Mouse (Mus musculus) stomach, embryonic 14.5 days (tissue): ENCODE measurements around the gene Mon2. TPM values are rescaled to one million over a fixed set of nuclear protein-coding genes. Genes with fewer than 3 reads are reported as not detected.
"Not testable (repeated sequence)": the region's sequence is repeated elsewhere in the genome, so short reads cannot be mapped to it uniquely, and the experiment has no call there.

Experiments used
- ATAC-seq: fragments of 200-750 bp; cut with Nextera tagmentation; 2 replicates; pipeline ENCODE4 v1.8.0; 2017; ENCODE audit warnings: low read depth, moderate TSS enrichment; ENCODE audit not compliant: insufficient number of reproducible peaks, insufficient read depth, low FRiP score
- H3K27ac ChIP-seq: fragments of 300-500 bp; sonication (generic); 2 replicates; pipeline ENCODE4 v1.5.1; 2014; ENCODE audit warnings: mild to moderate bottlenecking, low read length, moderate library complexity, mixed read lengths
- H3K27me3 ChIP-seq: fragments of 300-500 bp; sonication (generic); 2 replicates; pipeline ENCODE4 v1.6.1; 2014; ENCODE audit warnings: low read length, control low read depth, mixed read lengths; ENCODE audit not compliant: control insufficient read depth, insufficient read depth
- H3K36me3 ChIP-seq: fragments of 300-500 bp; sonication (generic); 2 replicates; pipeline ENCODE4 v1.6.1; 2014; ENCODE audit warnings: mild to moderate bottlenecking, control low read depth, low read length, moderate library complexity, mixed read lengths; ENCODE audit not compliant: control insufficient read depth, insufficient read depth
- H3K4me1 ChIP-seq: fragments of 300-500 bp; sonication (generic); 2 replicates; pipeline ENCODE4 v1.6.1; 2014; ENCODE audit warnings: low read length, control low read depth, mixed read lengths; ENCODE audit not compliant: control insufficient read depth, insufficient read depth
- H3K4me2 ChIP-seq: fragments of 300-500 bp; sonication (generic); replicated peaks from 2 replicates; pipeline ENCODE4 v1.6.1; 2014; ENCODE audit warnings: low read depth, low read length, control low read depth
- H3K4me3 ChIP-seq: fragments of 300-500 bp; sonication (generic); 2 replicates; pipeline ENCODE4 v1.5.1; 2014; ENCODE audit warnings: low read depth, low read length, control low read depth
- H3K9ac ChIP-seq: fragments of 300-500 bp; sonication (generic); replicated peaks from 2 replicates; pipeline ENCODE4 v1.6.1; 2014; ENCODE audit warnings: low read depth, mild to moderate bottlenecking, control low read depth, low read length, moderate library complexity, mixed read lengths
- H3K9me3 ChIP-seq: fragments of 300-500 bp; sonication (generic); 2 replicates; pipeline ENCODE4 v1.6.1; 2016; ENCODE audit warnings: low read depth, low read length, control low read depth; ENCODE audit not compliant: control insufficient read depth
- WGBS: fragments of 180-500 bp; shearing (Covaris S2); extraction: QIAGEN DNeasy Blood & Tissue Kit; methylation state at CpG from one replicate; pipeline ENCODE4 v1.1.7; 2014; 5-methylcytosine and 5-hydroxymethylcytosine counted together
- polyA plus RNA-seq: library from polyadenylated mRNA; unstranded; fragments of >200 nt; fragmentation: Nextera tagmentation; extraction: Ambion mirVana; gene quantifications from 2 replicates; pipeline ENCODE4 v1.2.1, GENCODE M21; 2014

Gene Mon2
- polyA plus RNA-seq, 1 experiment from 2014 or later: 34.0 TPM

DNA sequence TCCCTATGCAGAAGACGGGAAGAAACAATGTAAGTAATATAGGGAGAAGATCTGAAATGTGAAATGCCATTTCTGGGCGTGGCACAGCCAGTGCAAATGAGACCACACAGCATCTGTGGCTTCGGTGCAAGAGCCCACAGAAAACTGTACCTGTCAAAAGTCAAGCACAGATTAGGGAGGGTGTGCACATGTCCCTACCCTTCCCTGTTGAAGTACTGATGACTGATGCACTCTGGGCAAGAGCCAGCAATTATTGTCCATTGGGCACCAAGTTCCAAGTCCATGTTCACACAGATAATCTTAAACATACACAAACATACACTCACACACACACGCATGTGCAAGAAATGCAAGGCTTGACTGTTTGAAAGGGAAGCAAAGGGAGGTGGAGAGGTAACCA lies 22.7 kb downstream of the Mon2 start:
- no peak overlapping the region for H3K4me2 ChIP-seq
- no peaks in the 10 kb centered on the region for H3K4me1 ChIP-seq
- peaks cover 6% of the 10 kb centered on the region for H3K36me3 ChIP-seq
- H3K27me3 ChIP-seq: no peaks in the 10 kb centered on the region
- ATAC-seq: no peak
- H3K4me3 ChIP-seq: no peak overlapping the region
- WGBS: 75% methylated on average over 4 of the region's 4 CpGs
- H3K9ac ChIP-seq: no peak overlapping the region
- H3K27ac ChIP-seq: no peak overlapping the region
- H3K9me3 ChIP-seq: no peaks in the 10 kb centered on the region

DNA sequence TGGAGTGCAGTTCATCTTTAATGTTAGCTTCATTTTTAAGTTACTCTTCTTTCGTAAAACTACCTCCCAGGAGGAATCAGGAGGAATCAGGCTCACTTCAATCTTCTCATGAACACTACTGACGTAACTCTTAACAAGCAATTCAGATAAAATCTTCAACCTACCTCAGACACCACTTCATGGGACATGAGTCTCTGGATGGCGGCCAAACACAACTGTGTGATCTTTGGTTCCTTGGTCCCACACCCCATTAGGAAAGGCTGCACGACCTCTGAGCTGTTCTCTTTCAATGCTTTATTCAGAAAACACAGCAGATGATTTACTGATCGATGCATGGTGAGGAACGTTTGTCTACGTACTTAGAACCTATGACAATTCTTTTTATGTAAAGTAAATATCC lies 24.3 kb downstream of the Mon2 start:
- Histone ChIP-seq H3K9me3 (no peaks in the 10 kb centered on the region), H3K36me3 (peaks cover 6% of the 10 kb centered on the region), H3K4me2 (no peak overlapping the region), H3K4me1 (no peaks in the 10 kb centered on the region), H3K27me3 (no peaks in the 10 kb centered on the region), H3K27ac (no peak overlapping the region), H3K4me3 (no peak overlapping the region), H3K9ac (no peak overlapping the region)
- no peak for ATAC-seq
- WGBS: 81% methylated on average over 7 of the region's 7 CpGs

DNA sequence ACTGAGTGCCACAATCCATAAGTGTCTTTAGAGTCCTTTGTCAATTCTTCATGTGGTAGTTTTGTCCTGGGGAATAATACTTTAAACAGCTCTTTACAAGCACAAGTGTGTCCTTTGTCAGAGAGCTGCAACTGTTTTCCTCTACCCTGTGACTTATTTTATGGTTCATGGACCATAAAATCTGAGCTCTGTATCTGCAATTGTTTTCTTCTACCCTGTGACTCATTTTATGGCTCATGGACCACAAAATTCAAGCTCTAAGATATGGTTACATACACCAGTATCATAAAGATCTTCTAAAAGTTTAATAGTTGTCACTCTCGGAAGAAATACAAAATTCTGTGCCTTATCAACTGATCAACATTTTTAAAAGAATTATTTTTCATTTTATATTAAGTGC lies 27.6 kb downstream of the Mon2 start:
- WGBS: 95% methylated on average over 1 of the region's 1 CpGs
- ATAC-seq: no peak
- peaks cover 19% of the 10 kb centered on the region for H3K36me3 ChIP-seq

DNA sequence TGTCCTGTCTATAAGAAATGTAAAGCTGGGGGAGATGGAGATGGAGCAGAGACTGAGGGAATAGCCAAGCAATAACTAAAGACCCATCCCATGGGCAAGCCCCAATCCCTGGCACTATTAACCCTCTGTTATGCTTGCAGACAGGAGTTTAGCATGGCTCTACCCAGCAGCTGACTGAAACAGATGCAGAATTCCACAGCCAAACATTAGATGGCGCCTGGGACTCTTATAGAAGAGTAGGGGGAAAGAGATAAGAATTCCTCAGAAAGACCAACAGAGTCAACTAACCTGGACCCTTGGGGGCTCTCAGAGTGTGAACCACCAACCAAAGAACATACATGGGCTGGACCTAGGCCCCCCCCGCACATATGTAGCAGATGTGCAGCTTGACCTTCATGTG lies 36.4 kb downstream of the Mon2 start:
- H3K27me3 ChIP-seq: no peaks in the 10 kb centered on the region
- H3K4me1 ChIP-seq: no peaks in the 10 kb centered on the region
- 66% methylated on average over 2 of the region's 2 CpGs for whole genome bisulfite sequencing
- peaks cover 46% of the 10 kb centered on the region for H3K36me3 ChIP-seq
- no peak overlapping the region for H3K4me2 ChIP-seq
- H3K4me3 ChIP-seq: no peak overlapping the region
- ATAC-seq: no peak
- no peaks in the 10 kb centered on the region for H3K9me3 ChIP-seq
- no peak overlapping the region for H3K27ac ChIP-seq
- no peak overlapping the region for H3K9ac ChIP-seq

More for the DNA sequence above, 27.6 kb downstream of the Mon2 start:
- Histone ChIP-seq H3K4me2 (no peak overlapping the region), H3K9me3 (no peaks in the 10 kb centered on the region), H3K9ac (no peak overlapping the region), H3K27ac (no peak overlapping the region), H3K4me1 (no peaks in the 10 kb centered on the region), H3K27me3 (no peaks in the 10 kb centered on the region), H3K4me3 (no peak overlapping the region)

DNA sequence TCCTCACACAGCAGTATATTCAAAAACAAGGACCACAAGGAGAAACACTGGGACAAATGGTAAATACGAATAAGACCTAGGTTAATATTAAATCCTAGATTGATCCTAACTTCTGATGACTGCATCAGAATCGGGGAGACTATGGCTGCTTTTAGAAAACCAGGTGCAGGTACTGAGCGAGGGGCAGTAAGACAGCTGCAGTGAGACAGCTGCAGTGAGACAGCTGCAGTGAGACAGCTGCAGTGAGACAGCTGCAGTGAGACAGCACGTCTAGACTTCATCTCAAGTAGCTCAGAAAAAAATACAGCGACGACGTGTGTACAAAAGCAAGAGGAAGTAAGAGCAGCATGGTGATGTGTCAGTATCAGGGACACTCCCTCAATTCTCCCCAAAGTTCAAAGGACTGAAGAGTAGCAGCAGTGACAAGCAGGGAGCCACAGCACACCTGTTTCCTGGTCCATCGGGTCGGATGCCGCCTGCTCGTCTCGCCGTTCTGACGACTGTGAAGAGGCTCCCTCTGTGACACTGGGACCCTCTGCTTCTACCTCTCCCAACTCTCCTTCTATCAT lies 44.1 kb downstream of the Mon2 start:
- Histone ChIP-seq H3K4me2 (no peak overlapping the region), H3K27me3 (no peaks in the 10 kb centered on the region), H3K9me3 (no peaks in the 10 kb centered on the region), H3K36me3 (peaks cover 55% of the 10 kb centered on the region), H3K4me1 (no peaks in the 10 kb centered on the region), H3K27ac (no peak overlapping the region), H3K9ac (no peak overlapping the region), H3K4me3 (no peak overlapping the region)
- 81% methylated on average over 14 of the region's 14 CpGs for WGBS
- ATAC-seq: no peak

DNA sequence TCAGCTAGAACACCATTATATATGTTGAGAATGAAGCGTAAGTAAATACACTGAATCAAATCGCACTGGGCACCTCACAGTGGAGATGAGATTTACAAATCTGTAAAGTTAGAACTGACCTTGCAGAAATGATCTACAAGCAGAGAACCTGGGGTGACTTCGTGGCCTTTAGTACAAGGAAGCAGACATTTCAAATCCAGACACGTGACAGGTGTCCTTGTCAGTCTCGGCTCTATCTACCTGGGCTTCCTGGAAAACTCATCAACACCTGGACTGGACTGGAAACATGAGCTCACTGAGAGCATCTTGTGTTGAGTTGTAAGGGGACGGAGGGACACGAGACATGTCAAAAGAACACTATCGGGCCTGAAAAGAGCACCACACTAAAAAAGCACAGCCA lies 44.9 kb downstream of the Mon2 start:
- Histone ChIP-seq H3K4me1 (no peaks in the 10 kb centered on the region), H3K9ac (no peak overlapping the region), H3K4me3 (no peak overlapping the region), H3K4me2 (no peak overlapping the region), H3K27me3 (no peaks in the 10 kb centered on the region), H3K9me3 (no peaks in the 10 kb centered on the region), H3K27ac (no peak overlapping the region), H3K36me3 (peaks cover 52% of the 10 kb centered on the region)
- ATAC-seq: no peak
- WGBS: 85% methylated on average over 8 of the region's 8 CpGs

DNA sequence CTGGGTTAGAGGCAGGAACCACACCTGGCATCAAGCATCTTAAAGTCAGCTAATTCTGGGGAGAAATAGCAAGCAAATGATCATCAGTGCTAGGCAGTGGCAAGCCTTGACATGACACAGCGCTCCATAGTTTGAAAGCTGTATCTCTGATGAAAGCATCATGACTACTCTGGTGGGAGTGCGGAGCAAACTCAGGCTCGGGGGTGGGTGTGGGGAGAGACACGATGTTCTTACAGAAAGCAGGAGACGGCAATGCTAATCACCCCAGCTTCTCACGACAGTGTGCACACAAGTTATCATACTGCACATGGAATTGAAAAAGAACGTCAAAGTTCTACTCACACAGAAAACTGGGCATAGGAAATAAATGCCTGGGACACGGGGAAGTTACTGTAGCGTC lies 45.7 kb downstream of the Mon2 start:
- ATAC-seq: no peak
- Histone ChIP-seq H3K27ac (no peak overlapping the region), H3K9ac (no peak overlapping the region), H3K4me1 (no peaks in the 10 kb centered on the region), H3K4me2 (no peak overlapping the region), H3K27me3 (no peaks in the 10 kb centered on the region), H3K9me3 (no peaks in the 10 kb centered on the region), H3K36me3 (peaks cover 49% of the 10 kb centered on the region), H3K4me3 (no peak overlapping the region)
- 90% methylated on average over 9 of the region's 9 CpGs for WGBS

DNA sequence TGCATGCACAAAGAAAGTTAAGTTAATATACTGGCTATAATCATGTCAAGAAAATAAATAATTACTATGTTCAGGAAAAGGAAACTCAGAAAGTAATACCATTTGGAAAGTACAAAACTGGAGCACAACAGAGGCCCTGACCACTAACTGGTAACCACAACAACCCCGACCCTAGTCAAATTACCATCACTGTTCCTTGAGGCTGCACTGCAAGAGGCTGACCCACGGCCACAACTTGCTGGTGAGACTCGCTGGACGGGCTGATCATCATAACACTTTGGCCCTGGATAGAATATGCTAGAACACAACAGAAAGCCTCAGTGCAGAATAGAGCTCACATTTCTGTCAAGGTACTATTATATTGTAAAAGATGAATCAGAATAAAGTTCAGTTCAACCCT lies 47.4 kb downstream of the Mon2 start:
- Histone ChIP-seq H3K4me2 (no peak overlapping the region), H3K9me3 (no peaks in the 10 kb centered on the region), H3K27me3 (no peaks in the 10 kb centered on the region), H3K27ac (no peak overlapping the region), H3K4me1 (no peaks in the 10 kb centered on the region), H3K4me3 (no peak overlapping the region), H3K9ac (no peak overlapping the region), H3K36me3 (peaks cover 45% of the 10 kb centered on the region)
- ATAC-seq: no peak
- 87% methylated on average over 4 of the region's 4 CpGs for WGBS

DNA sequence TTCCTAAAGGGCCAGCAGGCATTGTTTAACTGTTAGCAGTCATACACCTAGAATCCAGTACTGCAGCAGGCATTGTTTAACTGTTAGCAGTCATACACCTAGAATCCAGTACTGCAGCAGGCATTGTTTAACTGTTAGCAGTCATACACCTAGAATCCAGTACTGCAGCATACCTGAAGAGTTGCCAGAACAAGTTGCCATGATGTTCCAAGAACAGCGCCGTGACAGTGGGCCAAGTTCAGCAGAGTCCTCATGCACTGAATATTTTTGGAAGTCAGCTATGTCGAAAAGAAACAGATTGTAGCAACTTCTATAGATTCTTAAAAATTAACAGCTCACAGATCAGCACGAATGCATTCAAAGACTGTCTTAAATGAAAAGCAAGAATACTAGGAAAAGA lies 49.6 kb downstream of the Mon2 start:
- H3K9ac ChIP-seq, ATAC-seq, H3K4me2 ChIP-seq, H3K27me3 ChIP-seq, H3K4me3 ChIP-seq, H3K4me1 ChIP-seq, H3K9me3 ChIP-seq, H3K27ac ChIP-seq: not testable (repeated sequence)
- WGBS: 93% methylated on average over 4 of the region's 4 CpGs
- peaks cover 57% of the 10 kb centered on the region for H3K36me3 ChIP-seq
